Mouse (Mus musculus): ENCODE results near the gene Amfr.

DNA sequence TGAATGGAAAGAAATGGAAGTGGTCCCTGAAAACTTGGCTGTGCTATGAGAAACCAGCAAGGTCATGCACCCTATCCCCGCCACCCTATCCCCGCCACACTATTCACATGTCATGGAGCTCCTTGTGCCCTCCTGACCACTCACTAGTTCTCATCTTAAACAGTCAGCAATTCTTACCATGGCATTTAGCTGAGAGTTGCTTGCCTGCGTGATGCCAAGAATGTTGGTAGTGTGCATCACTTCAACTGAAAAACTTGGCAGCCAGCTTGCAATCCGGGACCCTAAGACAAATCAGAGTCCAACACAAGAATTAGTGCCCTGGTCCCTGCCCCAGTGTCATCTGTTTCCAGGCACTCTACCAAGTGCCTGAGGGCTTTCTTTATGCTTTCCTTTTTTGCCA lies 32.5 kb downstream of the Amfr start:
- no peak for TF ChIP-seq POLR2A (IDR thresholded peaks at IDR 0.05; ENCODE audit: insufficient read depth, low read depth, low read length)
- no peak for TF ChIP-seq CTCF (IDR thresholded peaks at IDR 0.05; ENCODE audit: insufficient read depth, low read depth, low read length)

All from olfactory bulb, adult 2 months (tissue).